8 mouse cellular contexts compared by ENCODE assay signal in genomic region chr13:18948171-18949028, GRCm38 (mm10). TPM values are rescaled to one million over a fixed set of nuclear protein-coding genes. Genes with fewer than 3 reads are reported as not detected.
DNase-seq lines count a peak whose midpoint lies in the region; ATAC-seq lines count a peak whose summit lies in the region.

Gene Amph (plus strand): TSS chr13:18948205.

- intact Hi-C loops in left cerebral cortex, postnatal 10 days (cut with DNase I): loop anchor here (5.0 kb wide), 2 partner anchors 64 to 159 kb away; no protein-coding TSS in a partner anchor

- peak; percentile 67 for DNase-seq in adrenal gland, adult 8-10 months
- DNase-seq in embryo, embryonic 11.5 days (ENCODE audit: low read depth, low spot score): peak; percentile 54
- DNase-seq in heart, adult 11 months: peak; percentile 96
- peak; percentile 87 to 91 for DNase-seq in left cerebral cortex, postnatal 10 days (ENCODE audit: extremely low spot score in 1 of 2, low spot score in 2 of 2)
- peak; percentile 88 to 92 for DNase-seq in right cerebral cortex, postnatal 36 days (ENCODE audit: low spot score in 2 of 2)

- no peaks in the 10 kb centered on the region for H3K36me3 ChIP-seq in intestine, embryonic 16.5 days (ENCODE audit: control insufficient read depth, insufficient read depth, low read length)

- peak; percentile 96 for ATAC-seq in intestine, embryonic 16.5 days
- peak; percentile 52 for ATAC-seq in megakaryocyte progenitor cell, adult 5-6 weeks (replicated peaks; ENCODE audit: poor library complexity)
- no peak for ATAC-seq in monocyte, adult 5-6 weeks (replicated peaks; ENCODE audit: insufficient number of reproducible peaks, low FRiP score, low TSS enrichment, poor library complexity, severe bottlenecking)

- no peaks in the 10 kb centered on the region for H3K9me3 ChIP-seq in intestine, embryonic 16.5 days (ENCODE audit: control insufficient read depth, low read length)

- H3K4me2 ChIP-seq in intestine, embryonic 16.5 days (ENCODE audit: low read depth, low read length): peak within 1 kb of the TSS; percentile 78

- peaks cover 6% of the 10 kb centered on the region for H3K4me1 ChIP-seq in intestine, embryonic 16.5 days (ENCODE audit: control insufficient read depth, insufficient read depth, low read length)

- WGBS in intestine, embryonic 16.5 days: under 1% methylated on average over 70 of the region's 70 CpGs

- peak within 1 kb of the TSS; percentile 74 for H3K4me3 ChIP-seq in intestine, embryonic 16.5 days (ENCODE audit: low read length)

- H3K27me3 ChIP-seq in intestine, embryonic 16.5 days (replicated peaks; ENCODE audit: control insufficient read depth, insufficient read depth, low read length): peaks cover 10% of the 10 kb centered on the region; the same call in 1 of the 2 replicates

- H3K27ac ChIP-seq in intestine, embryonic 16.5 days (ENCODE audit: low read length): no peak within 1 kb of the TSS

- H3K9ac ChIP-seq in intestine, embryonic 16.5 days (ENCODE audit: low read depth, low read length): peak within 1 kb of the TSS; percentile 67

RNA-seq across cellular contexts. Expression of gene Amph, which starts in this region (rescaled TPM):
- total RNA-seq in adrenal gland, adult 8-10 months (2022): 10 to 100 TPM in 2 of 4 experiments, 1 to 10 TPM in 2; 7.8 to 13.6 (median 11.2) TPM
- polyA plus RNA-seq in intestine, embryonic 16.5 days (2015; fragmentation: Nextera tagmentation; extraction: Ambion mirVana): 1.6 and 1.8 TPM in 2 replicates
- 100 to 1,000 TPM; 246 to 247 TPM for total RNA-seq in left cerebral cortex, postnatal 10 days (2021)
- not detected in 2 replicates for total RNA-seq in megakaryocyte progenitor cell, adult 5-6 weeks (2015)
- not detected in 2 replicates for total RNA-seq in megakaryocyte progenitor cell, adult 5-6 weeks (2017)
- not detected in 3 replicates for total RNA-seq in monocyte, adult 5-6 weeks (2017)

Comparison
In these comparisons a context has a peak if more than half of its experiments do, and no peak if none do; other contexts are left out.
1. RNA of gene Amph (total RNA-seq): 246 to 247 TPM in left cerebral cortex, postnatal 10 days; 7.8 to 13.6 TPM in adrenal gland, adult 8-10 months, not detected in megakaryocyte progenitor cell, adult 5-6 weeks and not detected in monocyte, adult 5-6 weeks; every median in the first group is over 10 times any median in the second.
2. Peak in ATAC-seq in megakaryocyte progenitor cell, adult 5-6 weeks; RNA of the gene not detected or under 1 TPM.
3. Peak in every context shown above with its lines, with median percentiles within 50 percentile points of each other: DNase-seq.